Mouse (Mus musculus): ENCODE measurements around the gene Gimap7.

GRCm38 (mm10) chr6:48732864-48733304, 14.5 kb downstream of the Gimap7 start:
- TF ChIP-seq CTCF (IDR thresholded peaks at IDR 0.05; ENCODE audit: low read depth), result no peak
- no peak for TF ChIP-seq EP300 (IDR thresholded peaks at IDR 0.05; ENCODE audit: low read depth)
